Mouse (Mus musculus): ENCODE measurements at regions not wholly inside any gene's neighbourhood (a gene's known extent, or its start where the extent isn't known, plus 50 kb on each side); places are given as distances from the start of the nearest gene placed in this dataset.

GRCm38 (mm10) chr8:34368556-34368955, 257.0 kb upstream of the Gm10131 start:
- TF ChIP-seq POLR2A (IDR thresholded peaks at IDR 0.05; ENCODE audit: borderline replicate concordance, insufficient read depth, low read length) (no peak), CTCF (IDR thresholded peaks at IDR 0.05; ENCODE audit: borderline replicate concordance, insufficient read depth, low read depth, low read length) (no peak)
